Mouse (Mus musculus) midbrain, embryonic 16.5 days (tissue): ENCODE measurements around the gene Srrm3. TPM values are rescaled to one million over a fixed set of nuclear protein-coding genes. Genes with fewer than 3 reads are reported as not detected.

Source experiments
- ATAC-seq: fragments of 200-750 bp; cut with Nextera tagmentation; 2 replicates; pipeline ENCODE4 v1.8.0; 2017; ENCODE audit warnings: moderate TSS enrichment
- H3K27ac ChIP-seq: fragments of 300-500 bp; sonication (generic); 2 replicates; pipeline ENCODE4 v1.5.1; 2014; ENCODE audit warnings: mild to moderate bottlenecking, low read length, mixed read lengths
- H3K27me3 ChIP-seq: fragments of 300-500 bp; sonication (generic); 2 replicates; pipeline ENCODE4 v1.6.1; 2014; ENCODE audit warnings: low read depth, low read length, mixed read lengths; ENCODE audit not compliant: control insufficient read depth, insufficient read depth
- H3K36me3 ChIP-seq: fragments of 300-500 bp; sonication (generic); 2 replicates; pipeline ENCODE4 v1.6.1; 2014; ENCODE audit warnings: mild to moderate bottlenecking, low read length, moderate library complexity, mixed read lengths; ENCODE audit not compliant: control insufficient read depth, insufficient read depth
- H3K4me1 ChIP-seq: fragments of 300-500 bp; sonication (generic); 2 replicates; pipeline ENCODE4 v1.6.1; 2014; ENCODE audit warnings: mild to moderate bottlenecking, low read length, mixed read lengths; ENCODE audit not compliant: control insufficient read depth, insufficient read depth
- H3K4me2 ChIP-seq: fragments of 300-500 bp; sonication (generic); 2 replicates; pipeline ENCODE4 v1.6.1; 2014; ENCODE audit warnings: mild to moderate bottlenecking, low read length, mixed read lengths
- H3K4me3 ChIP-seq: fragments of 300-500 bp; sonication (generic); 2 replicates; pipeline ENCODE4 v1.5.1; 2014; ENCODE audit warnings: low read depth, mild to moderate bottlenecking, low read length, moderate library complexity, mixed read lengths
- H3K9ac ChIP-seq: fragments of 300-500 bp; sonication (generic); 2 replicates; pipeline ENCODE4 v1.6.1; 2014; ENCODE audit warnings: low read depth, low read length, mixed read lengths
- H3K9me3 ChIP-seq: fragments of 300-500 bp; sonication (generic); replicated peaks from 2 replicates; pipeline ENCODE4 v1.6.1; 2014; ENCODE audit warnings: mild to moderate bottlenecking, low read length, mixed read lengths; ENCODE audit not compliant: control insufficient read depth, poor library complexity, severe bottlenecking
- WGBS: fragments of 180-500 bp; shearing (Covaris S2); extraction: QIAGEN DNeasy Blood & Tissue Kit; methylation state at CpG from one replicate; pipeline ENCODE4 v1.1.7; 2014; 5-methylcytosine and 5-hydroxymethylcytosine counted together
- polyA plus RNA-seq: library from polyadenylated mRNA; unstranded; fragments of >200 nt; fragmentation: Nextera tagmentation; extraction: Ambion mirVana; gene quantifications from 2 replicates; pipeline ENCODE4 v1.2.1, GENCODE M21; 2015

Gene Srrm3
- polyA plus RNA-seq, 1 experiment from 2014 or later: 76.2 TPM

DNA sequence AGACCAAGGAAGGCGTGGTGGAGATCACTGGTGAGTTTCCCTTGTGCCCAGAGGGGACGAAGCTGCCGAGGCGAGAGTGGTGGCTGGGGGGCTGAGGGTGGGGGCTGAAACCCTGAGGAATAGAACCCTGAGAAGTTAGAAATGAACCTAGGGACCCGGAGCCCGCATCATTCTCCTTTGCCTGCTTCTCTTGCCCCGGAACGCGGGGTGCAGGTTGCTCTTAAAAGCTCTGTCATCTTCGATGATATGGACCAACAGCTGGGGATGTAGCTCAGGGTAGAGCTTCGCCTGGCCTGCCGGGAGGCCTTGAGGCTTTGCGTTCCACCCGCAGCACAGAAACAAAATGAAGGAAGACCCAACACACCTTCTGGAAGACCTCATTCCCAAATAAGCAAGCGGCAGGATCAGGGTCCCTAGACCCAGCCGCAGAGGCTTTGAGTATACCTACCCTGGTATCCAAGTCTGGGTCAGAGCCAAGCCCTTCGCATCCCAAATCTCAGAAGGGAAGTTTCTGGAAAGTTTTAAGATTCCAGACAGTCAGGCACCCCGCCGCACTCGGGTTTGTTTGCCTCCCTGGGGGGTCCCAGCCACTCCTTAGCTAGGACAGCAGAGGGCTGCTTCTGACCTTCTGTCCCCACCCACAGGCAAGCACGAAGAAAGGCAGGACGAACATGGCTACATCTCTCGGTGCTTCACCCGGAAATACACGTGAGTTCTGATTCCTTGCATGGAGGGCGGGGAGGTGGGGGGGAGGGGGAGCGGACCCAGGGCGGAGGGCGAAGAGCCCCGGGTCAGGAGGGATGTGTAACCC, 81.9 kb downstream of the Srrm3 start:
- no peak overlapping the region for H3K4me3 ChIP-seq
- no peak overlapping the region for H3K27ac ChIP-seq
- no peaks in the 10 kb centered on the region for H3K9me3 ChIP-seq
- H3K4me2 ChIP-seq: peak overlapping the region; percentile 25; the same call in 1 of the 2 replicates
- no peak for ATAC-seq
- WGBS: 4% methylated on average over 28 of the region's 30 CpGs
- H3K27me3 ChIP-seq: peaks cover 20% of the 10 kb centered on the region
- H3K4me1 ChIP-seq: no peaks in the 10 kb centered on the region
- no peak overlapping the region for H3K9ac ChIP-seq
- H3K36me3 ChIP-seq: no peaks in the 10 kb centered on the region

DNA sequence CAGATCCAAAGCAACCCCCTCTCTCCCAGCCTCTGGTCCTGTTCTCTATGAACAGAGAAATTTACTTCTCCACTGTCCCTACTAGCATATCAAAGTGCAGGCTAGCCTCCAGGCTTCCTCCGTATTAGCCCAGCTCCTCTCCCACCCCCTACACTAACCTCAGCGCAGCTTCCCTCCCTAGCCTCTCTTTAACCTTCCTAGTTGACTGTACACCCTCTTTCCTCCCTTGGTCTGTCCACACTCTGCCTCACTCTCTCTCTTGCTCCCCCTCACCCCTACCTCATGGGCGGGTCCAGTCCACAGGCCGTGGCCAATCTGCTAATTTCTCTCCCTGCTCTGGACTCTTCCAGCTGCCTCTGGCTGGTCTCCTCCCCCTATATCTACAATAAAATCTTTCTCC, 83.6 kb downstream of the Srrm3 start:
- Histone ChIP-seq H3K9me3 (no peaks in the 10 kb centered on the region), H3K27me3 (peaks cover 20% of the 10 kb centered on the region), H3K4me1 (no peaks in the 10 kb centered on the region), H3K27ac (no peak overlapping the region), H3K9ac (no peak overlapping the region), H3K4me2 (no peak overlapping the region), H3K4me3 (no peak overlapping the region), H3K36me3 (no peaks in the 10 kb centered on the region)
- no peak for ATAC-seq
- WGBS: 55% methylated on average over 4 of the region's 4 CpGs

- 78% methylated on average over 3 of the region's 3 CpGs for WGBS
- Histone ChIP-seq H3K36me3 (no peaks in the 10 kb centered on the region), H3K4me2 (no peak overlapping the region), H3K27me3 (peaks cover 20% of the 10 kb centered on the region), H3K9me3 (no peaks in the 10 kb centered on the region), H3K4me3 (no peak overlapping the region), H3K27ac (no peak overlapping the region), H3K4me1 (no peaks in the 10 kb centered on the region), H3K9ac (no peak overlapping the region)
- no peak for ATAC-seq
Observed at GRCm38 (mm10) chr5:135890920-135891319, 84.2 kb downstream of the Srrm3 start.

DNA sequence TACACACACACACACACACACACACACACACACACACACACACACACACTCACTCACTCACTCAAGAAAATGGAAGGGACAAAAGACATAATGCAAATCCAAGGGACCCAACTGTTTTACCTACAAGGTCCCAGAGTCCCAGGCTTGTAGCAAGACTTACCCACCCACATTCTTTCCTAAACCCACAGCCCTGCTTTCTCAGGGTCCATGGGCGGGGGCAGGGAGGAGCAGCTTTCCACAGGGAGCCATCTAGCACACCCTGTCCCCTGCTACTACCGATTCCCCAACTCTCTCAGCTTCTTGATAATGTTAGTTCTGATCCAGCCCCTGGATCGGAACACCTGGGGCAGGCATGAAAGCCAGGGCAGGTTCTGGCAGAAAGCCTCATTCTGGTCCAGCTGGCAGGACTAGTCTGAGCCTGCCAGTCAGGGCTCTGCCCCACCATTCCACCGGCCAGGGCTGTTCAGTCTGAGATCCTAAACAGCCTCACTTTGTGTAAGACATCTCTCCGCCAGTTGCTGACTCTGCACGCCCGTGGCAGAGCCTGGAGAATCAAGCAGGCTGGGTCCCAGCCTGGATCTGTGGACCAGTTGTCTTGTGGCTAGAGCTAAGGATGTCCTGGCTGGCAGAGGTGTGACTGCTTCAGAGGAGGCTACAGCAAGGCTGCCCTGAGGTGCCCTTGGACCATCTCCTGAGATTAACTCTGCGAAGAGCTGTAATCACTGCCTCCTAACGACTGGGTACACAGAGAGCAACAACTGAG, 86.1 kb downstream of the Srrm3 start:
- Histone ChIP-seq H3K9me3 (no peaks in the 10 kb centered on the region), H3K27me3 (peaks cover 16% of the 10 kb centered on the region), H3K36me3 (no peaks in the 10 kb centered on the region), H3K27ac (no peak overlapping the region), H3K4me3 (no peak overlapping the region), H3K4me2 (no peak overlapping the region), H3K9ac (0 out of 2 replicates have a peak overlapping the region, but pooled peaks have one; percentile 14), H3K4me1 (no peaks in the 10 kb centered on the region)
- ATAC-seq: no peak
- WGBS: 49% methylated on average over 9 of the region's 9 CpGs

DNA sequence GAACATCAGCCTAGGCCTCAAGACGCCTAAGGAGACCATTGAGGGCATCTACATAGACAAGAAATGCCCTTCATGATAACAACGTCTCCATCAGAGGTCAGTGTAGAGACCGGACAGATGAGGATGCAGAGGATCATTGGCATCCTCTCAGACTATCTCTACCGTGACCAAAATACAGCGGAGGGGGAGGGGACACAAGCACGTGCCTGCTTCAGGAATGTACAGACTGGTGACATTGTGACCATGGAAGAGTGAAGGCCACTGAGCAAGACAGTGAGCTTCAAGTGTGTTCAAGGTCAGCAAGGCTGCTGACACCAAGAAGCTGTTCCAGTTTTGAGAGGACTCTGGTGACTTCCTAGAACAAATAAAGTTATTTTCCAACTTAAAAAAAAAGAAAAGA, 88.3 kb downstream of the Srrm3 start:
- Histone ChIP-seq H3K4me2 (no peak overlapping the region), H3K4me1 (no peaks in the 10 kb centered on the region), H3K9me3 (no peaks in the 10 kb centered on the region), H3K27ac (no peak overlapping the region), H3K27me3 (peaks cover 10% of the 10 kb centered on the region), H3K9ac (no peak overlapping the region), H3K36me3 (no peaks in the 10 kb centered on the region), H3K4me3 (no peak overlapping the region)
- ATAC-seq: no peak
- WGBS: 83% methylated on average over 6 of the region's 6 CpGs

GRCm38 (mm10) chr5:135898028-135898427, 91.3 kb downstream of the Srrm3 start:
- Histone ChIP-seq H3K4me2 (no peak overlapping the region), H3K27ac (no peak overlapping the region), H3K4me1 (peaks cover 5% of the 10 kb centered on the region; the same call in 1 of the 2 replicates), H3K27me3 (no peaks in the 10 kb centered on the region), H3K9ac (no peak overlapping the region), H3K9me3 (no peaks in the 10 kb centered on the region), H3K36me3 (no peaks in the 10 kb centered on the region), H3K4me3 (no peak overlapping the region)
- 21% methylated on average over 3 of the region's 3 CpGs for WGBS
- ATAC-seq: no peak

DNA sequence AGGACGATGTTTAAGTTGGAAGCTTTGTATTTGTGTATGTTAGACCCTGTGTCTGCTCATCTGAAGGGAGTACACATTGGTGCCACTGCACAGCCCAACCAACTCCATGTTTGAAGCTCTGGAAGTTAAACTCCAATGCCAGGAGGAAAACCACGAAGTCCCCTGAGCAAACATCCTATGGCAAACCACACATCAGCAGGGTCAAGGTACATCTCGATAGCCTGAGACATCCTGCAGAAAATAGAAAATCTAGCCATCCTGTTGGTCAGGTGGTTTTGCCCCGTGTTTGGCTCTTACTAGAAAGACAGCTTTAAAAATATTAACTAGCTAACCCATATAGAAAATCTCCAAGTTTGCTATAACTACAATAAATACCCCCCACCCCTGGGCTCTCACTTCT, 92.3 kb downstream of the Srrm3 start:
- H3K36me3 ChIP-seq: no peaks in the 10 kb centered on the region
- peaks cover 10% of the 10 kb centered on the region; the same call in 1 of the 2 replicates for H3K4me1 ChIP-seq
- H3K27me3 ChIP-seq: no peaks in the 10 kb centered on the region
- no peak overlapping the region for H3K4me3 ChIP-seq
- 80% methylated on average over 4 of the region's 4 CpGs for WGBS
- no peaks in the 10 kb centered on the region for H3K9me3 ChIP-seq
- H3K27ac ChIP-seq: no peak overlapping the region
- H3K4me2 ChIP-seq: no peak overlapping the region
- no peak for ATAC-seq
- no peak overlapping the region for H3K9ac ChIP-seq

DNA sequence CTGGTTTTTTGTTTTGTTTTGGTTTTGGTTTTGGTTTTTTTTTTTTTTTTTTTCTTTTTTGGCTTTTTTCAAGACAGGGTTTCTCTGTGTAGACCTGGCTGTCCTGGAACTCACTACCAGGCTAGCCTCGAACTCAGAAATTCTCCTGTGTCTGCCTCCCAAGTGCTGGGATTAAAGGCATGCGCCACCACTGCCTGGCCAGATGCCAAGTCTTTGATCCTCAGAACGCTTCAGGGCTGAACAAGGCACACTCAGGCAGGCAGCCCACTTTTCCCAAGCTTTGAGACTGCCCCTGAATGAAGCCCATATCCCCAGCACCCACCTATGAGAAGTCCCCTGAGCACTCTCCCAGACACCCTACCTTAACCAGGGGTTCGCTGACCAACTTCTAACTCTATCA, 93.1 kb downstream of the Srrm3 start:
- no peak for ATAC-seq
- H3K9ac ChIP-seq: no peak overlapping the region
- H3K27ac ChIP-seq: no peak overlapping the region
- no peaks in the 10 kb centered on the region for H3K9me3 ChIP-seq
- no peak overlapping the region for H3K4me2 ChIP-seq
- H3K4me3 ChIP-seq: no peak overlapping the region
- WGBS: 54% methylated on average over 4 of the region's 4 CpGs
- peaks cover 13% of the 10 kb centered on the region; the same call in 1 of the 2 replicates for H3K4me1 ChIP-seq
- no peaks in the 10 kb centered on the region for H3K27me3 ChIP-seq
- H3K36me3 ChIP-seq: no peaks in the 10 kb centered on the region

DNA sequence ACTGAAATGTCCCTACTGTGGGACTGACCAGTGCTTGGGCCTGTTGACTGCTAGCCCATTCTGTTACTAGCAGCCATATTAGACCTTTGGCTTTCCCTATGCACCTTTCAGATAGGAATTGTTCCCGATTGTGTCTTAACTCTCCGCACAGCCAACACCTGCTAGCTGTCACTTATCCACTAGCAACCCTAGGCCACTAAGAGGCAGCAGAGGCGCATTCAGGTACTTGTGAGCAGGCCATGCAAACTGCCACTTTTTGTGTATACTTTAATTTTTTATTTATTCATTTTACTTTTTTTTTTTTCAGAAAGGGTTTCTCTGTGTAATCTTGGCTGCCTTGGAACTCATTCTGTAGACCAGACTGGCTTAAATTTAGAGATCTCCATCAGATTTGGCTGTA, 94.0 kb downstream of the Srrm3 start:
- no peaks in the 10 kb centered on the region for H3K27me3 ChIP-seq
- no peak for ATAC-seq
- 74% methylated on average over 3 of the region's 3 CpGs for WGBS
- H3K27ac ChIP-seq: no peak overlapping the region
- H3K4me2 ChIP-seq: no peak overlapping the region
- no peaks in the 10 kb centered on the region for H3K9me3 ChIP-seq
- H3K4me1 ChIP-seq: peaks cover 13% of the 10 kb centered on the region; the same call in 1 of the 2 replicates
- no peaks in the 10 kb centered on the region for H3K36me3 ChIP-seq
- H3K9ac ChIP-seq: no peak overlapping the region
- H3K4me3 ChIP-seq: no peak overlapping the region
